Mouse (Mus musculus) lung, postnatal 0 days (tissue): Measurements from ENCODE around the gene Ccdc34.

Experiments used
- CTCF ChIP-seq: IDR thresholded peaks from 2 replicates; pipeline ENCODE4 v1.5.1; 2016; ENCODE audit warnings: antibody characterized with exemption, mild to moderate bottlenecking
- EP300 ChIP-seq: IDR thresholded peaks from 2 replicates; pipeline ENCODE4 v1.6.1; 2016; ENCODE audit warnings: antibody characterized with exemption, mild to moderate bottlenecking, control low read depth

- TF ChIP-seq CTCF (no peak), EP300 (no peak)
Measured at GRCm38 (mm10) chr2:109985560-109985959, 32.1 kb upstream of the Ccdc34 start.
